Mouse (Mus musculus): ENCODE measurements at regions not wholly inside any gene's neighbourhood (a gene's known extent, or its start where the extent isn't known, plus 50 kb on each side); places are given as distances from the start of the nearest gene placed in this dataset.

DNA sequence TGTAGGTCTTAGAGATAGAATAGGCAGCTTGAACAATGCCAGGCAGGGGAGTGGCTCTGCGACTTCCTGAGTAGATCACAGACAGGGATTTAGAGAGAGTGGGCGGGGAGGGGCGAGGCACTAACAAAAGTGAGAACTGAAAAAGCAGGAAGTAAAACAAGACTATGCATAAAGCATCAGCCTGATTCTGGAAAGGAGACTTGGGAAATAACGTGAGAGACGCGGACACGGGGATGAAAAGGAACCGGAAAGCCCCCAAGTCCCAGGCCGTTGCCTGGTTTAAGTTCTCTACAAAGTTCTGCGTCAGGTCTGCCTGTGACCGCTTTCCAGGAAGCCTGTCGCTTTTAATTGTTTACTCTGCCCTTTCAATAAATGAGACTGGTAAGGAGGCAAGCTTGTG is 86.3 kb downstream of the D16Ertd472e start:
- Histone ChIP-seq H3K4me3 (ENCODE audit: insufficient read depth, low read length) (no peak overlapping the region), H3K4me1 (ENCODE audit: control insufficient read depth, insufficient read depth, low read length) (no peaks in the 10 kb centered on the region; the same call in 1 of the 2 replicates), H3K27ac (ENCODE audit: insufficient read depth, low read length) (no peak overlapping the region)
- TF ChIP-seq POLR2A (IDR thresholded peaks at IDR 0.05; ENCODE audit: low read depth, low read length): no peak
- TF ChIP-seq CTCF (IDR thresholded peaks at IDR 0.05; ENCODE audit: borderline replicate concordance, insufficient read depth, low read length): no peak

DNA sequence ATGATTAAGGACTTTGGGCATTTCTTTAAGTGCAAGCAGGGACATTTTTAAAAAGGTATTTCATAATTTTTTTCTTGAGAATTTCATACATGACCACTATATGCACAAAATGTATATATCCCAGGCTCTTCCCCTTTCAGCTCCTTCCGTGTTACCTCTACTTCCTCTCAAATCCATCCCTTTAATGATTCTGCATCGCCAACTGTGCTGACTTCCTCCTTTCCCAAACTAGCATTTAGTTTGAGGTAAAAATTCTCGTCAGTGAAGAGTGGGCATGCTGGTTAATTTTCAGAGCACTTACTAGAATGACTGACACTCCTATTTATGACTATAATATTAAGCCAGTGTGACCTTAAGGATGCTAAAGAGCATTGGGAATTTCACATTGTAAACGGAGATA is 86.9 kb downstream of the D16Ertd472e start:
- H3K4me3 ChIP-seq (ENCODE audit: insufficient read depth, low read length): no peak overlapping the region
- H3K4me1 ChIP-seq (ENCODE audit: control insufficient read depth, insufficient read depth, low read length): no peaks in the 10 kb centered on the region; the same call in 1 of the 2 replicates
- no peak for TF ChIP-seq CTCF (IDR thresholded peaks at IDR 0.05; ENCODE audit: borderline replicate concordance, insufficient read depth, low read length)
- no peak for TF ChIP-seq POLR2A (IDR thresholded peaks at IDR 0.05; ENCODE audit: low read depth, low read length)
- no peak overlapping the region for H3K27ac ChIP-seq (ENCODE audit: insufficient read depth, low read length)

DNA sequence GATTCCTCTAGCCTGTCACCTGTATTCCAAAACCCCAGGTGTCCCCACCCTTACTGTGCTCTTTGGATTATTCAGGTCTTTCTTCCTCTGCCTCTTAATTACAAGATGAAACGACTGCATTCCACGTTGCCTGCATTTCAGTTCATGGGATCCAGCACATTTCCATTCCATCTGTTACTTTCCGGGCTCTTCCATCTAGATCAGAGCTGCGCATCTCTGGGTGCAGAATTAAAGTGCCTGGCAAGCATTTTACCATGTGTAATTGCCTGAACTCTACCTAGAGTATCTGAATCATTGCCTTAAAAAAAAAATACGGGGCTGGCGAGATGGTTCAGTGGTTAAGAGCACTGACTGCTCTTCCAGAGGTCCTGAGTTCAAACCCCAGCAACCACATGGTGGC is 90.0 kb downstream of the D16Ertd472e start:
- no peaks in the 10 kb centered on the region; the same call in 1 of the 2 replicates for H3K4me1 ChIP-seq (ENCODE audit: control insufficient read depth, insufficient read depth, low read length)
- TF ChIP-seq CTCF (IDR thresholded peaks at IDR 0.05; ENCODE audit: borderline replicate concordance, insufficient read depth, low read length) (no peak), POLR2A (IDR thresholded peaks at IDR 0.05; ENCODE audit: low read depth, low read length) (no peak)
- H3K4me3 ChIP-seq (ENCODE audit: insufficient read depth, low read length): no peak overlapping the region
- H3K27ac ChIP-seq (ENCODE audit: insufficient read depth, low read length): no peak overlapping the region

DNA sequence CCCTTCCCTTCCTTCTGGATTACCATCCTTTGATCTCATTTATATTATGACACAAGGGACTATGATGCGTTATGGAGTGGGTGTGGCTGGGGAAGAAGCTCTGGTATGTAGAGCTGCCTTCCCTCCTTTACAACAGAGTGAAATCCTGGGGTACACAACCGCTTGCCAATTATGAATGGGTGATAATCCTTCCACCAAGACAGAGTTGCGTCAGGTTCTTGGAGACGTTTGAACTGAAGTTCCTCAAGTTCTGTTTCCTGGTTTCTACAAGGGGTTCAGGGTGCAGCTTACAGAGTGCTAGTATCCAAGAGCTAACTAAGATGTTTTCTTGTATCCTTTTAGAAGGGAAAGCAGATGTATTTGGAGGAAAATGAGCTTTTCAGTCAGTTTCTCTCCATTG is 92.2 kb downstream of the D16Ertd472e start:
- TF ChIP-seq CTCF (IDR thresholded peaks at IDR 0.05; ENCODE audit: borderline replicate concordance, insufficient read depth, low read length) (no peak), POLR2A (IDR thresholded peaks at IDR 0.05; ENCODE audit: low read depth, low read length) (no peak)
- Histone ChIP-seq H3K4me3 (ENCODE audit: insufficient read depth, low read length) (no peak overlapping the region), H3K27ac (ENCODE audit: insufficient read depth, low read length) (no peak overlapping the region), H3K4me1 (ENCODE audit: control insufficient read depth, insufficient read depth, low read length) (no peaks in the 10 kb centered on the region)

DNA sequence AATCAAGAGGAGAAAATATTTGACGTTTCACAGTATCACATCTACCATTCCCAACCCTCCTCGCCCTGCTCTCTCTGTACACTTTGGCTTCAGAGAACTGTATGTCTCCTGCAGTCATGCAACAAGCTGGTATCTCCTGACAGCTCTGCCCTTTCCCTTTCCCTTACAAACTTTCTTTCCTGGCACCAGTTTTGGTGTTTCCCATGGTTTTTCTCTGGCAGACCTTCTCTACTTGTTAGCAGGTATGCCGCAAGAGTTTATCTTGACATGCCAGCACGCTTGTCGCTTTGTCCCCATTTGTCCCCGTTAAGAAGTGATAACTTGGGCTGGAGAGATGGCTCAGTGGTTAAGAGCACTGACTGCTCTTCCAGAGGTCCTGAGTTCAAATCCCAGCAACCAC is 94.9 kb downstream of the D16Ertd472e start:
- Histone ChIP-seq H3K4me3 (ENCODE audit: insufficient read depth, low read length) (no peak overlapping the region), H3K4me1 (ENCODE audit: control insufficient read depth, insufficient read depth, low read length) (no peaks in the 10 kb centered on the region), H3K27ac (ENCODE audit: insufficient read depth, low read length) (no peak overlapping the region)
- TF ChIP-seq POLR2A (IDR thresholded peaks at IDR 0.05; ENCODE audit: low read depth, low read length): no peak

DNA sequence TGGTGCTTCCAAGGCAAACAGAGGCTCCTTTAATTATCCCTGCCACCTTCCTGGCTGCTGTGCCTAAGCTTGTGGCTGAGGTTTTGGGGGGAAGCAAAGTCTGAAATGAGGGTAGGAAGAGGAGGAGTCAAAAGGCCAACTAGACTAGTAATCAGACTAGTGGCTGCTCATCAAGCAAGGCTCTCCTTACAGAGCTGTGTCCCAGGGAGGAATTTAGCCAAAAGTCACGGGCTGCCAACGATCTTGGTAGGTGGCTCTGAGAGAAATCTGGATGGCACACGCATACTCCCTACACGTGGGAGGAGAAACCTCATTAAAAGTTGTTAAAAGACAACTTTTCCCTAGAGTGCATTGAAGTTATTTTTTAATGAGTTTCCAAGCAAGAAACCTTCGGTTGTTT is 95.4 kb downstream of the D16Ertd472e start:
- no peak overlapping the region for H3K27ac ChIP-seq (ENCODE audit: insufficient read depth, low read length)
- H3K4me3 ChIP-seq (ENCODE audit: insufficient read depth, low read length): no peak overlapping the region
- H3K4me1 ChIP-seq (ENCODE audit: control insufficient read depth, insufficient read depth, low read length): no peaks in the 10 kb centered on the region
- no peak for TF ChIP-seq POLR2A (IDR thresholded peaks at IDR 0.05; ENCODE audit: low read depth, low read length)
- TF ChIP-seq CTCF (IDR thresholded peaks at IDR 0.05; ENCODE audit: borderline replicate concordance, insufficient read depth, low read length): no peak

DNA sequence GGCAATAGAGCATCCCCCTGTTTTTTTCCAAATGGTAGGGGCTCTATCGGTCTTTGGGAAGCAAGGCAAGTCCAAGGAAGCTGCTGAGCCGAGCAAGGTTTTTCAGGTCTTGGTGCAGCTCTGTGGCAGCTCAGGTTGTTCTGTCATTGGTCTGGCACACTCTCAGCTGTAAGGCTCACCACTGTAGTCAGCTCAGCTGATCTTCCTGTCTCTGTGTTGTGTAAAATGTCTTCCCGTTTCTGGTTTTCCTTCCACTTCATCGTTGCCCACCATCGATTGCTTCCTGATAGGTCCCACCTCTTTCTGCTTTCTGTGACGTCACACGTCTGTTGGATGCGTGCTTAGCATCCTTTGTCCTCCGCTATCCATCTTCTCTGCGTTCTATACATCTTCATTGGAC is 96.2 kb downstream of the D16Ertd472e start:
- TF ChIP-seq CTCF (IDR thresholded peaks at IDR 0.05; ENCODE audit: borderline replicate concordance, insufficient read depth, low read length) (no peak), POLR2A (IDR thresholded peaks at IDR 0.05; ENCODE audit: low read depth, low read length) (no peak)
- H3K4me1 ChIP-seq (ENCODE audit: control insufficient read depth, insufficient read depth, low read length): no peaks in the 10 kb centered on the region
- no peak overlapping the region for H3K4me3 ChIP-seq (ENCODE audit: insufficient read depth, low read length)
- H3K27ac ChIP-seq (ENCODE audit: insufficient read depth, low read length): no peak overlapping the region

DNA sequence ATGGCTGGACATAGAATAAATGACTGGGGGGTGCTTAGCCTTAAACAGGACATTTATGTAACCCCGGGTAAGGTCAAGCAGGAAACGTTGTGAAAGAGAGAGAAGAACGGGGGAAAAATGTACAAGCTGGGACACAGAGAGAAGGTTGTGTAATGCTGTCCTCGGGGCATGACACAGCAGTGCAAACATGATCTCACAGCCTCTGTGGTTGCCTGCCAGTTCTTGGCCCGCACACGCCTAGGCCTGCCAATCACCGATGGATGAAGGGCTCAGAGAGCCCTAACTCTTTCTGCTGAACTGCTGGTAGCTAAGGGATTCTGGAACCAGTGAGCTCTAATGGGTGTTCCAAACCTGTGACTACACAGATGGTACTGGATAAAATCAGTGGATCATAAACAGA is 96.5 kb upstream of the Btg3 start:
- Histone ChIP-seq H3K4me3 (ENCODE audit: insufficient read depth, low read length) (no peak overlapping the region), H3K4me1 (ENCODE audit: control insufficient read depth, insufficient read depth, low read length) (no peaks in the 10 kb centered on the region), H3K27ac (ENCODE audit: insufficient read depth, low read length) (no peak overlapping the region)
- no peak for TF ChIP-seq POLR2A (IDR thresholded peaks at IDR 0.05; ENCODE audit: low read depth, low read length)
- no peak for TF ChIP-seq CTCF (IDR thresholded peaks at IDR 0.05; ENCODE audit: borderline replicate concordance, insufficient read depth, low read length)

DNA sequence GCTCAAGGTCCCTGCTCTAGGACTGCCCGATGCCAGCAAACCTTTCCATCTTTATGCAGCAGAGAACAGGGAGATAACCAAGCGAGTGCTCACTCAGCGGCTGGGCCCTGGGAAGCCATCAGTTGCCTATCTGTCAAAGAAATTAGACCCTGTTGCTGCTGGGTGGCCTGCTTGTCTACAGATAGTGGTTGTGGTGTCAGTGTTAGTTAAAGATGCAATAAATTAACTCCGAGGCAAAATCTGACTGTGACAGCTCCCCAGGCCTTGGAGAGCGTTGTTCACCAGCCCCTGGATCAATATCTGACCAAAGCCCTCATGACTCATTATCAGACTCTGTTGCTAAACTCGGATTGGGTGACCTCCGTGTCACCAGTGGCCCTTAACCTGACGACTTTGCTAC is 83.0 kb upstream of the Btg3 start:
- H3K4me1 ChIP-seq (ENCODE audit: control insufficient read depth, insufficient read depth, low read length): no peaks in the 10 kb centered on the region
- H3K27ac ChIP-seq (ENCODE audit: insufficient read depth, low read length): no peak overlapping the region
- no peak overlapping the region for H3K4me3 ChIP-seq (ENCODE audit: insufficient read depth, low read length)
- no peak for TF ChIP-seq POLR2A (IDR thresholded peaks at IDR 0.05; ENCODE audit: low read depth, low read length)
- TF ChIP-seq CTCF (IDR thresholded peaks at IDR 0.05; ENCODE audit: borderline replicate concordance, insufficient read depth, low read length): no peak

DNA sequence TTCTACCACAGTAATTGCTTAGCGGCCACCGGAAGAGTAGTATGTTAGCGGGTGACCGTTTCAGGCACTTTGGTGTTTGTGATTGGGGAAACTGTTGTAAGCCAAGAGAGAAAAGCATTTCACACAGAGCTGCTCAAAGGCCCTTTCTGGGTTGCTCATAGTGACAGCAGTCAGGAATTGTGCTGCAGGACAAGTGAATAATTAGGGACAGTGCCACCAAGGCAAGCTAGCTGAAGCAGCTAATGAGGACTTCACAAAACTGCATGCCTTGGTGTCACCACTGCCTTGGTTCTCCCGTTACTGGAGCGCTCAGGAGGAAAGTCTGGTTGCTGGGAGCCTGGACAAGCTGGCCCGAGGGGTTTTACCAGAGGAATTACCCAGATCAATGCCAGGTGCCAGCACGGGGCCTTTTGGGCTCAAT is 80.7 kb upstream of the Btg3 start:
- Histone ChIP-seq H3K4me3 (ENCODE audit: insufficient read depth, low read length) (no peak overlapping the region), H3K27ac (ENCODE audit: insufficient read depth, low read length) (no peak overlapping the region), H3K4me1 (ENCODE audit: control insufficient read depth, insufficient read depth, low read length) (no peaks in the 10 kb centered on the region)
- TF ChIP-seq POLR2A (IDR thresholded peaks at IDR 0.05; ENCODE audit: low read depth, low read length) (no peak), CTCF (IDR thresholded peaks at IDR 0.05; ENCODE audit: borderline replicate concordance, insufficient read depth, low read length) (no peak)

DNA sequence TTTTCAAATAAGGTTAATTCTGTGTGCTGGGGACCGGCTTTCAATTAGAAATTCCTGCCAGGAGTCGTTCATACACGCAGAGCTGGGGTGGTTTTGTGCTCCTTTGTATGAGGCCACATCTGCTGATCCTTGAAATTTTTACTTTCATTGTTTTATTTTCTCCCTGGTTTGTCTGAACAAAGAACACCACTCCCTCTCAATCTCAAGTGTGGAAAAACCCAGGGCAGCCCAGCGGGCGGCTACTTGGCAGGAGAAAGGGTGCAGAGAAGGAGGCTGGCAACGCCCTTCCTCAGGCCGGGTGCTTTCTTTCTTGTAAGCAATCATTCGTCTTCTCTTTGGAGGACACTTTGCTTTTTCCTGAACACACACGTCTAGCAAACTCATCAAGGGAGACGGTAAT is 79.4 kb upstream of the Btg3 start:
- Histone ChIP-seq H3K4me1 (ENCODE audit: control insufficient read depth, insufficient read depth, low read length) (no peaks in the 10 kb centered on the region), H3K27ac (ENCODE audit: insufficient read depth, low read length) (no peak overlapping the region), H3K4me3 (ENCODE audit: insufficient read depth, low read length) (no peak overlapping the region)
- TF ChIP-seq CTCF (IDR thresholded peaks at IDR 0.05; ENCODE audit: borderline replicate concordance, insufficient read depth, low read length) (no peak), POLR2A (IDR thresholded peaks at IDR 0.05; ENCODE audit: low read depth, low read length) (no peak)
